Mouse (Mus musculus) retina, postnatal 1 day (tissue): Measurements from ENCODE around the gene Zc3h14.

Source experiments
- DNase-seq: peaks from one replicate; pipeline ENCODE4 v3.0.0-alpha.2; 2012

Zc3h14 gene

DNA sequence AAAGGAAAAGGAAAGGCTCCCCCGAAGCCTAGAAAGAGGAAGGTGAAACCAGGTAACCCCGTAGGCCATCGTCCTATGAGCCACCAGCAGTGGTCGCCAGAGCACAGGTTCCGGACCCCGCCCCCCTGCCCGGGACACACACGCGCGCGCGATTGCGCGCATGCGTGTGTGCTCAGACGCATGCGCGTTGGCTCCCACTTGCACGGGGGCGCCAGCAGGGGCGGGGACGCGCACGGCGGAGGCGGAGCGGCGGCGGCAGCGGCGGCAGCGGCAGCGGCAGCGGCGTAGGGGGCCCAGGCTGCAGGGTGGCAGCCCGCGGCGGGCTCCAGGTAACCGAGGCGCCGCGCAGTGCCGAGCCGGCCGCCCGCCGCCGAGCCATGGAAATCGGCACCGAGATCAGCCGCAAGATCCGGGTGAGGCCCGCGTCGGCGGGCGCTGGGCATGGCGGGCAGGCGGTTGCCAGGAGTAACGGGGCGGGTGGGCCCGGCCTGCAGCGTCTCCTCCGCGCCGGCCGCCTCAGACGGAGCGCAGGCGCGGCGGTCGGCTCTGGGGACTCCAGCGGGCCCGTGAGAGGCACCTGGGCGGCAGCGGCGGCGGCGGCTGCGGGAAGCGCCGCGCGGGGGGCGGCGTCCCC lies at the start of gene Zc3h14:
TSS of gene Zc3h14 (plus strand) at position 219 of the 634 bp plus-strand sequence.
- peak; percentile 95 for DNase-seq

DNA sequence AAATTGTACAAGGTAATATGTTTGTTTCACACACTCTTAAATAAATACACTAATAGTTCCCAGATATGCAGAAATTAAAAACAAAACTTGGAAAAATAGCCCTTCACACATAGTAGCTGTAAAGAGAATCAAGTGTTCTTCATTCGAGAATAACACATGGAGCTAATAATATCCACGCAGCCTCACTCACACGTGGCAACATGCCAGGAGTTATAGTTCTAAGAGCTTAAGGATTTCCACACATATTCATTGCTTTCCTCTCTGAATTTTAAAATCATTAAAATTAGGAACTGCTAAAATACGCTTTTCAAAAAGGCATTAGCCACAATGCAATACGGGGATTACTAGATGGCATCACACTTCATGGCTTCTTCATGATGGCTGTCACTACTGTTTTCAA lies 49.6 kb upstream of the Zc3h14 start:
- DNase-seq = no peak

DNA sequence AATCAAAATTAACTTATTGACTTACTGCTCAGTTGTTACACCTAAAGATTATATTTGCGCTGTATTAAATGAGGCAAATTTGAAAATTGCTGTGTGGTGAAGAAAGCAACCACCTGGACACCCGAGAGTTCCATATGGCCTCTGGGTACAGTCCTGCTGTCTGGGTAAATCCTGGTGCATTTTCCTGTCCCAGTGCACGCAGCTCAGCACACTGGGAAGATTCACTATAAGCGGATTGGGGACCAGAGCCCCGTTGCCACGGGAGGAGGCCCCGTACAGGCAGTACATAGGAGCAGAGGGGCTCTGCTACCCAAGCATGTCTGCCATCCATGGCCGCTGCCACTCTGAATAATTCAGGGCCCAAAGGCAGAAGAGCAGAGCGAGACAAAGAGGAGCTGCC lies 45.2 kb upstream of the Zc3h14 start:
- DNase-seq = peak; percentile 48

DNA sequence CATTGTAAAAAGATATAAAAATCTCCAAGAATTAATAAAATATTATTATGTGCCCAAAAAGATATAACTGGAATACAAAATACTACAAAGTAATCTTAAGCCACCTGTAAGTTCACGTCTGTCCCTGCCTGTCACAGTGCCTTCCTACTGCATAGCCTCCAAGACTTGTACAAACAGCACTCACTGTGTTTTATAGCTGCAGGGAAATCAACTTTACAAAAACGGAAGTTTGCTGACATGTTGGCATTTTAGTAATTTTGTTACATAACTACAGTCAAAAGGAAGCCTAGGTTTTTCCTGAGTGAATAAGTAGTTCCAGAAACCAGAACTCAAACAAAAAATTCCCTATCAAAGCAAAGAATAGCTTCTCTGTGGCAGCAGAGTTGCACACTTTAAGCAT lies 43.2 kb upstream of the Zc3h14 start:
- DNase-seq = no peak

DNA sequence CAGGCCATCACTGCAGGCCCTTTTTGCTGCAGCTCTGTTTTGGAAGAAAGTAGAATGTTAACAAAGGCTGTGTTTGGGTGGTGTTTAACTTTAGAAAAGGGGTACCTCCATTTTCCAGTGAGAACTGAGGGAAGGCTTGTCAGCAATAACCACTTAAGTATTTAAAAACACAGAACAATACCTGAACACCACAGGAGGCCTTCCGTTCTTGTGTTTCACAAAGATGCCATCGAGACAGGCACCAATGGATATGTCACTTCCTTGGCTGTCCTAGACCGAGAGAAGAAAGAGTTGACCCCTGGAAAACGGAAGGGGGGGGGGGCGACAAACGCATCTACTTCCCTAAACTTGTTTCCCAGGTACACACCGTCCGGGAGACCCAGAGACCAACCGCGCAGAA lies 42.8 kb upstream of the Zc3h14 start:
- no peak for DNase-seq

DNA sequence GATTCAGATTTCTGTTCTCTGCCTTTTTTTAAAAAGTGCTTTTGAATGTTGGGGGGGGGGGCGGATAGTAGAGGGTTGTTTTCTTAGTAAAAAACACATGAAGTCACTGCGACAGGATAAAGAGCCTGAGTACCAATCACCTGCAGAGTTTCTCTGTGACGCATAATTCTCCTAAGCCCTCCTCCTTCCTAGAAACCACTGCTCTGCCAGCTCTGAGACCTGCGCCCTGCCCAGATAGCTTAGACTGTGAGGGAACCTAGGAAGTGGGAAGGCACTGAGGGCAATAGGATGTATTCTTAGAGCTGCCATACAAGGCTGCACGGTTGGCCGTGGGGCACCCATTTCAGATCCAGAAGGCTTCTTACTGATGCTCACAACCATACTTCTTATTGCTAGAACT lies 33.9 kb upstream of the Zc3h14 start:
- no peak for DNase-seq

DNA sequence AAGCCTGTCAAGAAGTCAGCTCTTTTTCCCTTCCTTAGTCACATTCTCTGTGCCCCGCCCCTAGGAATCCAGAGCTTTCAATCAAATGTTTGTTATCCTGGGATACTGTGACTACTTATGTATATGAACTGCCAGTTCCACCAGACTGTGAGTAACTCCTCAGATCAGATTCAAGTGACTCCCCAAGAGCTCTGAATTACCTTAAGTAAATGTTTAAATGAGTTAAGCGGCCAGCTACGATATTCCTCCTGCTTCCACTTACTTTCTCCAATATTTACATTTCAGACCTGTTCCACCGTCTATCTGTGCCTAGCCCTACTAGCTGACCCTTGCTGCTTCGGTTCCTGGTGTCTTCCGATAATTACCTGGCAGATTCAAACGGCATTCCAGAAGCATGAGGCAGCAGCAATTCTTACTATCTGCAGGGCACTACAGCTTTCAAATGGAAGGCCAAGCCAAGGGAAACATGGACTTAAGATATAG lies 33.1 kb upstream of the Zc3h14 start:
- DNase-seq = no peak

DNA sequence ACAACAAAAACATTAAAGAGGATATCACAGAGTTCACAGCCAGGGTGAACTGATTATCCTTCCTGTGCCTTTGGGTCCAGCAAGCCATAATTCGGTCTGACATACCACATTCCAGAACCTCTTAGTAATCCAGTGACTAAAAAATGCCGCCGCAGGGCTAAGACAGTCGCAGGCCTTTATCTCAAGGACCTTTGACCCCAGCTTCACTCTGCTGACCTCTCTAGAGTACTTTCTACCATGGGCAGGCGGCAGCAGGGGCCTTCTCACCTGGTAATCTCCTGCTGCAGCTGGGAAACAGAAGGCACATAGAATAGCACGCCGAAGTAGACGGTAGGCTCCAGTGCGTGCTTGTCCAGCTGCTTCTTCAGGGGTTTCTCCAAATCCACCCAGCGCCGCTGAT lies 32.0 kb upstream of the Zc3h14 start:
- peak; percentile 50 for DNase-seq

DNA sequence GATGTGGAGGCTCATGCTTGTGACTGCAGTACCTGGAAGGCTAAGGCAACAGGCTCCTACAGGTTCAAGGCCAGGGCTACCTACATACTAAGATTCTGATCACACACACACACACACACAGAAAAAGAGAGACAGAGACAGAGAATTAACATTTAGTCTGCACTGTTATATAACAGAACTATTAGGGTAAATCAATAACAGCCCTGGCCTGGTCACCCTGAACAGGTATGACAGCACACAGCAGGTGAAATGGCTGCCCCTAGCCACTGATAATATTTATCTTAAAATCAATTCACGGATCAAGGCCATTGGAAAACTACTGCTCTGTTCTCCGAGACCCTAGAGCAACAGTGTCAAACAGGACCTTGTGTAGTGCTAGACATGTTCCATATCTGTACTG lies 30.6 kb upstream of the Zc3h14 start:
- DNase-seq = no peak

DNA sequence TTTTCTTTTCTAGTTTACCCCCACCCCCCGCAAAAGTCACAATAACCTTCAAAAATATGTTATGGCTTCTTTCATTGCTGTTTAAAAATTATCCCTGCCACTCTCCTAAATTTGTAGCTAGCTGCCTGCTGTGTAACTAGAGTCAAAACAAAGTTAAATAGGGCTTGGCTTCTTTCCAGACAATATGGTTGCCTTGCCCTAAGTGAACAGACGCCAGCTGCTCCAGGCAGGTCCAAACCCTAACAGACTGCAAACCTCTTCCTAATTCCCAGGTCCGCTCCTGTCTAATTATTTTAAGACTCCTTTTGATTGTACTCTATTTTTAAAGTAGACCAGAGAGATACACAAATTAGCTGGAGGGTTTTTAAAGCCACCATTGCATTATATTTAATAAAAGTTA lies 26.1 kb upstream of the Zc3h14 start:
- DNase-seq = peak; percentile 79

DNA sequence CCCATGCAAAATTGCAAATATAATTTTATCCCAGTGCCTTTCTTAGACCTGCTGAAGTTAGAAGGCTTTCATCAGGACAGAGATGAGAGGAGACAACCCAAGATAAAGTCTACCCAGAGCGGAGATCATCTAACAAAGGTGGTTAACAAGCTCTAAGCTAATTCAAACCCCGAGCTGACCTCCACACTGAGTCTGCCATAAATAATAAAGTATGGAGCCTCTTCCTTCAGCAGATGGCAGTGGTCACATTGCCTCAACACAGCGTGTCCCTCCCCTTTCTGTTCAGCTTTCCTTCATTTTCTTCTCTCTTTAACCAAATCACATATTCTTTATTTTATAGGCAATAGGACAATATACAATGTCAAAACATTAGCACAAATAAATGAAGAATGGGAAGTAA lies 25.7 kb upstream of the Zc3h14 start:
- peak; percentile 57 for DNase-seq

DNA sequence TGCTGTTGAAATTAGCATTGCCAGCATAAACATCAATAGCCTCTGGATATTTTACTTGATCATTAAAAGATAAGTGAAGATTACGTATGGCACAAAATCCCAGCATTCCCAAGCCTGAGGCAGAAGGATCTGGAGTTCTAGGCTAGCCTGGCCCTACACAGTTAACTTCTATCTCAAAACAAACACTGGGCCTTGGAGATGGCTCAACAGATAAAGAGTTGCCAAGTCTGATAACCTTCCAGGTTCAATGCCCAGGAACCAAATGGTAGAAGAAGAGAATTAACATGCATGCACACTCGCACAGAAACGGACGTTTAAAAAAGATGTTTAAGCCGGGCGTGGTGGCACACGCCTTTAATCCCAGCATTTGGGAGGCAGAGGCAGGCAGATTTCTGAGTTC lies 22.5 kb upstream of the Zc3h14 start:
- DNase-seq = no peak

DNA sequence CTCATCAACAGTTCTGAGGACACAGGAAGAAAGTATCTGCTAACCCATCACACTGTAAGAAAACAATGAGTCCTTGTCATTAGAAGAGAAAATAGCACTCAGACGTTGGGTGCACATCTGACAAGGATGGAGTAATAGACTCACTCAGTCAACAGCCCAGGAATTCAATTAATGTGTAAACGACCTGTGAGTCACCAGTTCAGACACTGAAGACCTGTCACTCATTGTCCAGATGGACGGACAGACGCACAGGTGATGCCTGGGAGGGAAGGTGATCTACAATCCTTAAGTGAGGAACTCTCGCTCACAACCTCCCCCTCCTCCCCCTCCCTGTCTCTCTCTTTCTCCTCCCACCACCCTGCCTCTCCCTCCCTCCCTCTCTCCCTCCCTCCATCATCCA lies 21.8 kb upstream of the Zc3h14 start:
- DNase-seq = no peak

DNA sequence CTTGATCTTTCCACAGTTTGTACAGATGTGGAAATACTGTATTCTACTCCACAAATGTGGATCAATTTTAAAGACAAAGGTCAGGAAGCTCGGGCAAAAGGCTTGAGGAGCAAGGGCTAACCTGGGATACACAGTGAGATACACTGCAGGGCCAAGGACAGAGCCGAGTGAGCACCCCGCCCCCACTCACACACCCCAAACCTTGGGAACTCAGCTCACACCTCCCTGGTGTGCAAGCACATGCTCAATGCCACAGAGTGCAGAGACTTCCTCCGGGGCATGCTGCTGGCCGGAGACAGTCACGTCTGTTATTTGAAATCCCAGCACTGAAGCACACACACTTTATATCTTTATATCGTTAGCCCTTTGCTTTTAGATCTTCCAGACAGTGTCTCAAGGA lies 20.7 kb upstream of the Zc3h14 start:
- no peak for DNase-seq

DNA sequence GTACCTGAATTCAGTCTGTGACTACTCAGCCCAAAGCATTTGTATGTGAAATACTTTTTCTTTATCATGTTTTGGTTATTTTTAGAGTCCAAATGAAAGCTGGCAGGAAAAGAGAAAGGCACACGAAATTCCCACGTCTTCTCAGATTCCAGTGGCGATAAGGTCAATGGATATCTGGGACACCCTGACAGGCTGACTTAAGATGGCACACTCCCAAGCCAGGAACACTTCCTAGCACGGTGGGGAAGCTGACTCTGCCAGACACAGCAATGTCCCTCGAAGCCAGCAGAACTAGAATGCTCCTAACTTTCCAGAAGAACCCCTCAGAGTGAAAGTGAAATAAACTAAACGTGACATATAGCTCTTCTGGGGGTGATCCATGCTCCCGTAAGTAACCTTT lies 19.6 kb upstream of the Zc3h14 start:
- DNase-seq = no peak

DNA sequence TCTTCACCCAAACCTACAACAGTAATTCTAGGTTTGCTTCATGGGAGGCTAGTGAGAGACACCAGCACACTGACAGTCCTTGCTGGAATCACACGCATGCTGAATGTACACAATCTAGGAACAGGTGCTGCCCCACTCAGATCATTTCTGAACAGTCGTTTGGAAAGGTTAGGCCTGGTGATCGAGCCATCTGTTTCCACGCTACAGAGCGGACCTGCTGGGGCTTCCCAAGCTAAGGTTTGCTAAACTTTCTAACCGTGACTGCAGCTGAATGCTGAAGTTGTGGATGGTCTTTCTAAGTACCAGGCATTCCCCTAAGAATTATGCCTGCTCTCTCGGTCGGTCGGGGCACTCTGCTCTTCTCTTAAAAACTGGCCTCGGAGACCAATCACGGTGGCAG lies 16.1 kb upstream of the Zc3h14 start:
- no peak for DNase-seq

DNA sequence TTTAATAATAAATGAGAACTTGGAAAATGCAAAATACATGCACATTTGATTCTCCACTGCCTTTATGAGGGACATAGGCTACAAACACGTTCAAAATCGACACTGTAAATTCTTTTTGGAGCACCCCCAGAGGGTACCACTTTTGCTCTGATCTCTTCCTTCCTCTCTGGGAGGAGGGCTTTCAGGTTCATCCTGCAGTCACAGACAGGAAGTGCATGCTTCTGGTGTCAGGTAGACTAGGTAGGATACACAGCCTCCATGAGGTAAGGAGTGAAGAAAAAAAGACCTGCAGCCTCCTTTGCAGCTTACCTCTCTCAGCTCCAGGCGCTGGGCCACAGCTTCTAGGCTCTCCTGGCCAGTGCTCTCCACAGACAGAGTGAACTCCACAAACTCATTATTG lies 13.6 kb upstream of the Zc3h14 start:
- no peak for DNase-seq

DNA sequence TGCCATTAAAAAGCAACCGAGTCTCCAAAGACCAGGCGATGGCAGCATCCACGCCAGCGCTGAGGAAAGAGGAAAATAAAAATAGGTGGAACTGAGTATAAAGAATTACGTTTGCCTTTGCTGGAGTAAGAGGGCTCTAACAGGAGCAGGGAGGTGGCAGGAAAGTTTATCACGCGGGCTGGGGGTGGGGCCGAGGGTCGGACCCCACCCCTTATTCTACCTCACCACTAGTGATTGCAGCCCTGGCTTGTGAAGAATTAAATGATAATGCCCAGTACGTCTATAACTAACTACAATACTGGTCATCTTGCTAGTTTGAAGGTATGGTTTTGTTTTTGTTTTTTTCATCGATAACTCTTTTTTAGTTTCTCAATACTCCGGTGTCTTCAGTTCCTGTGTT lies 13.0 kb upstream of the Zc3h14 start:
- DNase-seq = no peak

DNA sequence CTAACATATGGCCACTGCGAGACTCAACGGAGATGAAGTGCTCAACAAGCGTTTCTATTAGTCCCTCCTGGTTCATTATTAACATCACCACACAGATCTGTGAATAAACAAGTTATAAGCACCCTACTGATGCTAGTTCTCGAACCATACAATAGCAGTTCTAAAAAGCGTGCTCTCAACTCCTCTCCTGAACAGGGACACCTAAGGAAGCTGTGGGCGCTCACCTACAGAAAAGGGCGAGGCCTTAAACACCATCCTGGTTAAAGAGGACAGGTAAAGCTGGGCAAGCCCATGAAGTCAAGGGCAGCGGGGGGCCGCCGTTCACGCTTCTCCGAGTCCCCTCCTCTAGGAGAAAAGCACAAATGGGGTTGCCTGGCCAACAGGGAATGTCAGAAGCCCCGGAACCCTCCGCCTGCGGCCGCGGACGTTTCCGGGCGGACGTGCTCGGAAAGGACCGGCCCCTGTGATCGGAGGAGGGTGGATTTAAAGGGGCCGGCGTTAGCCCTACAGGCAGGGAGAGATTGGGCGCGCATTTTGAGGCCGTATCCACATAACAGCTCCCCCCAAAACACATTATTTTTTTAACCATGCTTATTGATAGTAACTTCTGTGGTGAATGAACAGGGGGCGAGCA lies 12.4 kb upstream of the Zc3h14 start:
- peak; percentile 92 for DNase-seq

DNA sequence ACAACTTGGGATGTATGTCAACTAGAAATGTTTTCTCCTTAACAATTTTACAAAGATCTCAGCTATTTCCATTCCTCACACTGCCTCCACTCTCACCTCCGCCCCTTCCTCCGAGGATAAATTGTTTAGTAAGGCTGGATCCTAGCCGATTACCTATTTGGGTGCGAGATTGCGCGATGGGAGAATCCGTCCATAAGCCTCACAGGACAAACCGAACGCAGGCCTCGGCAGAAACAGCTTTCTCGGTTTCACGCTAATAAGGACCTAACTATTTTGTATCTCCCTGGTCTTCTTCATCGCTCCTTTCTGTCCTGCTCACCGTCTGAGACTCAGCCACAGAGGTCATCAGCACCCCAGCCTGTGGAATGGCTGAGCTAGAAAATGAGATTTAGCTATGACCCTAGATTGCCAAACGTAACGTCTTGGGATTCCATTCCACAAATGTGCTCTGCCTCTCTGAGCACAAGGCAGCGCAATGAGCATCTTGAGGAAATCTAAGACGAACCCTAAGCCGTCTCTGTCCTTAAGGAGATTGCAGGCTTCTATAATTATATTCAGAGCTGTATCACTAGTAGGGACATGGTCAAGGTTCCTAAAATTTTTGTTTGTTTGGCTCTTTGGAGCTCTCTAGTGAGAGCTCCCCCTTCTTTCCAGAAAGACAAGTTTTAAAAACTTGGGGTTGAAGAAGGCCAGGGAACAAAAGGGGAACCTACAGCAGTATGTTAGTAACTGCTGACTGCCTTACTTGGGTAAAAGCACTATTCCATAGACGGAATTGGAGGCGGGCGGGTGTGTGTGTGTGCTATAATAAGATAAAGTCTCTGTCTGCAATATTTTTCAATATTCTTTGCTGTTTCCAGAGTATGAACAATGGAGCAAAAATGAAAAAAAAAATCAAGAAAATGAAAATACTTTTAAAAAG lies 11.6 kb upstream of the Zc3h14 start:
- no peak for DNase-seq

DNA sequence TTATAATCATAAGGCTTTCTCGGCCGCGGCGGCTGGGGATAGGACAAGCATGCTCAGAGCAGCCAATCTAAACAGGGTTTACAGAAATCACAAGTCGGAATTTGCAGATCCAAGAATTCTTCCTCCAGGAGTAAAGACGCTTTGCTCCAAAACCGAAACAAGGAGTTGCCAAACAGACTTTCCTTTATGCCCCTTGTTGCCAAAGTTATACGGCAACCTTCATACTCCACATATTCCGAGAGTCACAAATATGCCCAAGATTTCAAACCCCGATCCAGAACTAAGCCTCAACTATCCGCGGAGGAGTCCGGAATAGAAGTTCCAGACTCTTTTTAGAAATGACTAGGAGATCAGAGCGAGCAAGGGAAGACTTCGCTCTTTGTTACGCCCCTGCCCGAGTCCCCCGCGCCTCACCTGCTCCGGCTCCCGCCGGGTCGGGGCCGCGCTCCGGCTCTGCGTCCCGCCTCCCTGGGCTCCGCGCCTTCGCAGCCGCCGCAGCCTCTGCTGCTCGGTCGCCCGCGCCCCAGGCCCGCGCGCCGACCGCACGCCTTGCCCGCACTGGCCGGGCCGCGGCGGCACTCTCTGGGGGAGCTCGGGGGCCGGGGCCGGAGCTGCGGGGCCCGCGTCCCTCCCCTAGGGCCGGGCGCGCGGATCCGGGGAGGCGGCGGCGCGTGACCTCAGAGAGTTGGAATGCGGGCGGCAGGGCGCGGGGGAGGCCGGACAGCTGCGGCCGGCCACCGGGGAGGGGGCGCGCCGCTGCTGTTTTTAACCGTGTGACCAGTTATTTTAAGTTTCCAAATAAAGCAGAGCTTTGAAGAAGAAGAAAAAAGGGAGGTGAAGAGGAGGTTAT lies 9.6 kb upstream of the Zc3h14 start, which contains the start of gene Ptpn21:
TSS of gene Ptpn21 (minus strand) at position 455 of the 850 bp plus-strand sequence.
- DNase-seq = peak; percentile 77

DNA sequence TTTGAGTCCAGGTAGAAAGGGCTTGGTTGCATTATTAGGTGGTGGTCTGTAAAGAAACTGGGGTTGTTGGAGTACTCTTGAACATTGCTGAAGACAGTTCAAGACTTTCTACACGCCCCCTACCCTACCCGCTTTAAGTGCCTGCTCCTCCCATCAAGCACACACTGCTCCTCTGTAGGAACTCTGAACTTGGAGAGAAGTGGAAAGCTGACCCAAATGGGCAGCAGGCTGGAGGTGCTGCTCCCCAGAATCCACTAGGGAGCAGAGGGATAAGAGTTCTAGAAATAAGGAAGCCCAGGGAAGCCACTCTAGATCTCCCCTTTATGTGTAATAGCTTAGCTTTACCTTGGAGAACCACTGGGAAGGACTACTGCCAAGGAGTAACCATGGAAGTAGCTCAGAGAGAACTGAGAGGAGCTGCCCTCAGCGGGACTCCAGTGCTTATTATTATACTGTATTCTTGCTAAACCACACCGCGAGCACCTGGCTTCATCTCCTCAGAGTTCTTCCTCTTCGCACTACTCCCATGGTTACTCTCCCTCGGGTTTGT lies 8.9 kb upstream of the Zc3h14 start:
- peak; percentile 56 for DNase-seq
